Mouse (Mus musculus): ENCODE data around the gene Gigyf1. TPM values are rescaled to one million over a fixed set of nuclear protein-coding genes. Genes with fewer than 3 reads are reported as not detected.

The Gigyf1 gene
- total RNA-seq (2021) = 10 to 100 TPM; 29.6 to 33.8 TPM

DNA sequence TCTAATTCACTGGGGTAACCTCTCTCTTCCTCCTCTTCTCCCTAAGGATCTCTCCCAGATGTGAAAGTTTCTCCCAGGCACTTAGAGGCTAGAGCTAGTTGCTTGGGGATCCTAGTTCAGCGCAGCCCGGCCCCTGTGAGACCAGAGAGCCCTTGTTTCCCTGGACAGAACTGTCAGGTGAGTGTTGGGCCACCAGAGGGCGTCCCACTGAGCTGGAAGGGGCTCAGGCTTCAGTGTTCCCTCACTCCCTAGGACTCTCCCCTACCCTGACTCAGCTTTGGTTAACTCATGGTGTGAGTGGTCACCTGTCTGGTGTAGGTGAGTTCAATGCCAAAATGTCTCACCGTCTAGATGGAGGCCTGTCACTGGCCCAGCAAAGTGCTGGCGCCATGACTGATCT is at the start of gene Gigyf1:
Gene Gigyf1 (plus strand): TSS at position 113 of the 400 bp plus-strand sequence.
- intact Hi-C loops (cut with DNase I) = no loop called here
- no peak for DNase-seq

DNA sequence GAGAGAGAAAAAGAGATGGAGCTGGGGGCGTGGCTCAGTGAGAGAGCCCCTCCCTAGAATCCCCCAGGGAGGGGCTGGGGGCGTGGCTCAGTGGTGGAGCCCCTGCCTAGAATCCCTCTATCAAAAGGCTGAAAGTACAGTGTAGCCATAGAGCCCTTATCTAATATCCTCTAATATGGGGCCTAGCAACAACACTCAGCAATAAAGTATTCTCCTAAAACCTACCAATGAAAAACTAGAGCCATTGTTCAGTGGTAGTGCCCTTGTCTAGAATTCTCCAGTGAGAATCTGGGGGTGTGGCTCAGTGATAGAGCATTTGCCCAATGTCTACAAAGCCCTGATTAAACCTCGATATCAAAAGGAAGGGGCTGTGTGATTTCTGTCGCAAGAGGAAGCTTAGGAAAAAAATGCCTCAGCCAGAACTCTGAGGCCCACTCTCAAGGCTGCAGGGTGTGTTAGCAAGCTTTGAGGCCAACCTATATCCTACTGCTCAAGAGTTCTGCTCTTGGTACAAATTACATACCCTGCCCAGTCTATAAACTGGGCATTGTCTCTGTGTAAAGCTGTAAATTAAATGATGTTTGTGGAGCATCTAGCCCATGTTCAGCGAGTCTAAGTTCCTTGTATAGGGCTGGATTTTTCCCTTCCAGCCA is 46.0 kb upstream of the Gigyf1 start:
- intact Hi-C loops (cut with DNase I) = no loop called here
- DNase-seq = no peak

DNA sequence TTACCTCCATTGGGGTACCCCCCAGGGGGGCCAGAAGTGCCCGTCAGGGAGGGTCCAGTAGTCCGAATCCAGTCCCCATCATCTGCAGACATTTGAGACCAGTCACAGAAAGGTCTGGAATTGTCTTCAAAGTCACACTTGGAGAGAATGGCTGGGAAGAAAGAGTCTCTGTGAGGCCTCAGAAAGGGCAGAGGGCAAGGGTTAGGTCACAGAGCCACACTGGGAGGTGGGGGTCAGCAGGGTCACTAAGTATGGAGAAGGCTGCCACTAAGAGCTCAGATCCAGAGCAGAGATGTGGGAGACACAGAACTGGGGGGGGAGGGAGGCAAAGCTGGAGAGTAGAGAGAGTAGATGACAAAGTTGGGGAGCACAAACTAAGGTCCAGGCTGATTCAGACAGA is 44.0 kb upstream of the Gigyf1 start:
- DNase-seq = no peak
- intact Hi-C loops (cut with DNase I) = no loop called here

DNA sequence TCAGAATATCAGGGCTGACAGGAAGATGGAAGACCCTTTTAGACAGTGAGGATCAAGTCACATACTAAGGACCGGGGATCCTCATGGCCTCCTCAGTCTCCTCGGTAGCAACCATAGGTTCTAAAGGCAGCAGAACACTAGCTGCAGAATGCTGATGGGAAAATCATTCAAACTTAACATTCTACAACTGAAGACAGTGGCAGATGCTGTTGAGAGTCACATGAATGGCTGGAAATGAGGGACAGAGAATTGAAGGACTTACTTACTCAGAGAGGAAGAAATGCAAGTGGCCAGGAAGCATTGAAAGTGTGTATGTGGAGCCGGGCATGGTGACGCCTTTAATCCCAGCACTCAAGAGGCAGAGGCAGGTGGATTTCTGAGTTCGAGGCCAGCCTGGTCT is 41.4 kb upstream of the Gigyf1 start, which contains the start of gene Zan:
Gene Zan (minus strand): TSS at position 101 of the 400 bp plus-strand sequence.
- intact Hi-C loops (cut with DNase I) = no loop called here
- no peak for DNase-seq

DNA sequence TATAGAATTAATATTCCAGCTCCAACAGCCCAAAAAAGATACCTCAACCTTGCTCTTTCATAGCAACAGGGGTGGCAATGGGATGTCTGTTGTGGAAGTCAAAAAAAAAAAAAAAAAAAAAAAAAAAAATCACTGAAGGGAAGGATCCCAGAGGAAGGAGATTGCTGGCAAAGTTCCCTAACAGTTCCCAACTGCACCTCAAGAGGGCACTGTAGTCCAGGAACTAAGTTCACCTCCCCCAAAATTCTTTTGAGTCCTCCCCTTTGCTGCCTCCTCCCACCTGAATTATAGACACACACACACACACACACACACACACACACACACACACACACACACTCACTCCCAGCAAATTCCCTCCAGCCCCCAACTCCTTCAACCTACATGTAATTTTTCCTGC is 37.2 kb upstream of the Gigyf1 start:
- intact Hi-C loops (cut with DNase I) = loop anchor here (1.0 kb wide), 1 partner anchor 20 kb away; no protein-coding TSS in a partner anchor
- DNase-seq = peak; percentile 83 to 92

DNA sequence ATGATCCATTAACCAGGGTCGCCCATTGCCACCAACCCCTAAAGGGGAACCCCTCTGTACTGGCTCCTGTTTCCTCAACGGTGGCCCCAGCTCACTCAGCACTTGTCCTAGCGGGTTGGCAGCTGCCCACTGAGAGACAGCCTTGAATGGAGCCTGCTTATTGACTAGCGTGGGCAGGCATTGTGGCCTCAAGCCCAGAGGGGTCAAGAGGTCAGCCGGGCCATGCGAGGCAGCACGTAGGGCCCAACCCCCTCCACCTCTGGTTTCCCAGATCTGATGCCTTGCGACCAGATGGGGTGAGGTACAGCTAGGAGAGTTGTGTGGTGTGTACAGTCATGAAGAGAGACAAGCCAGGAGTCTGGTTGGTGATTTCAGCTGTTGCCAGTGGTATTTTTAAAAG is 36.5 kb upstream of the Gigyf1 start:
- intact Hi-C loops (cut with DNase I) = loop anchor here (1.0 kb wide), 1 partner anchor 19 kb away; no protein-coding TSS in a partner anchor
- DNase-seq = no peak

DNA sequence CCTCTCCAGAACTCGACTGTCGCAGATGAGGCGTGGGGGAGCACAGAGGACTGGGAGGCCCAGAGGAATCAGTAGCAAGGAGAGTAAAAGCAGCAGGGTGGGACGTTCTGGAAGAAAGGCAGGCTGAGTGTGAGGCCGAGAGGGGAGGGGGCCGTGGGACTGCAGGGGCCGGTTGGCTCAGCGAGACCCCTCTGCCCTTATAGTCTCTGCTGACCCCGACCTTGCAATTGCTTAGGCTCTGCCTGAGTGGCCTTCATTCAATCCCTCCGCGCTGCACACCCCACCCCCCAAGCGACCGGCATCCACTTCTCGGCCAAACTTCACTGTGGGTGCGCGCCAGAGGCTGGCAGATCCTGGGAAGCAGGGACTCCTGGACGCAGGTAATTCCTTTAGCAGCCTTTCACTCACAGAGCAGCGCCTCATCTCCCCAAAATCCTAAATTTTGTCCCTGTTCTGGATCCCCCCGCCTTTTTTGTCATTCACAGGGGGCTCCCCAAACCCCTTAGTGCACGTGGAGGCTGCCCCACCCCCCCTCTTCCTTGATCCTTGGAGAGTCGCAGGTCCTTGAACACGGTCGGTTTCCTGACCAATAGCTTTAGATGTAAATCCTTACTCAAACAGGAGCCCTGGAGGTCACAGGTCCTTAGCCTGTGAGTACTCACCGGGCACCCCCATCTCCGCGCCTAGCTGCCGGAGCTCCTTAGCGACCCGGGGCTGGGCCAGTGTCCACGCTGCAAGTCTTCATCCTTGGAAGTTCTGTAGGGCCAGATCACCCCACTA is 33.1 kb upstream of the Gigyf1 start:
- DNase-seq = no peak
- intact Hi-C loops (cut with DNase I) = no loop called here

DNA sequence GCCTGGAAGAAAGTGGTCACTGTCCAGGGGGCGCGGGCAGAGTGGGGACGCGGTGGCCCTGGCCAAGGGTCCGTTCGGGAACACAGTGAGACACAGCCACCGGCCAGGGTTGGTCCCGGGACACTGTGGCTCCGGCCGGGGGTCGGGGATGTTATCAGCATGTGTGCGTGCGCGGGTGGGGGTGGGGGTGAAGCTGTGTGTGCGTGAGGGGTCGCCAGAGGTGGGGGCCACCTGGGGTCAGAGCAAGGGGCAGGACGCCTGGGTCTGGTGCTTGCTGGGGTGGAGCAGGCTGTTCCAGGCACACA is 32.5 kb upstream of the Gigyf1 start:
- no peak for DNase-seq
- intact Hi-C loops (cut with DNase I) = no loop called here

DNA sequence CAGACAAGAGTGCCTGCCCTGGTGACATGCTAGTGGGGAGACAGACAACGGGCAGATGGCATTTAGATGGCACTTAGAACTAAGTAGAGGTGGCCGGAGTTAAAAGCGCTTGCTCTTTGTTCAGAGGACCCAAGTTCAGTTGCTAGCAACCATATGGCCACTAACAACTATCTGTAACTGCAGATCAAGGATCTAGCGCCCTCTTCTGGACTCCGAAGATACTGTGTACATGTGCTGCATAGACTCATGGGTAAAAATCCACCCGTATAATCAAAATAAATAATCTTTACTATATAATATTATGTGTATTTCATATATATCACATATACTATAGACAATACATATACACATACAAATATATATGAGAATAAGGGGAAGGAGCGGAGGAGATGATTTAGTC is 30.7 kb upstream of the Gigyf1 start:
- DNase-seq = no peak
- intact Hi-C loops (cut with DNase I) = no loop called here

DNA sequence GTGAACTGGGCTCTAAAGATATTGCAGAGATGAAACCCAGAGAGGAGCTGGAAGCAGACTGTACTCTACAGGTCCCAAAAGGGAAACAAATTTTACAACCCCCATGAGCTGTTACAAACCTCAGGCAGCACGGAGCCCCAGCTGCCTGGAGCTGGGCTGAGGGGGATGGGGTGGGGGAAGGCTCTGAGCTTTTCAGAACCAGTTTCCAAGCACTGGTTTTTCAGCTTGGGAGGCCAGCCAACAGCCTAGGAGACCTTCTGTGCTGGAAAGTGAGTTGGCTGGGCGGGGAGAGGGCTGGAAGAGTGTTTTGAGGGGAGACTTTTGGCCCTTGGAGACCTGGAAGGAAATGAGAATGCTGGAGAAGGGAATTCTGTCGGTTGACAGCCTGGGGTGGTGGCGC is 26.8 kb upstream of the Gigyf1 start:
- intact Hi-C loops (cut with DNase I) = no loop called here

DNA sequence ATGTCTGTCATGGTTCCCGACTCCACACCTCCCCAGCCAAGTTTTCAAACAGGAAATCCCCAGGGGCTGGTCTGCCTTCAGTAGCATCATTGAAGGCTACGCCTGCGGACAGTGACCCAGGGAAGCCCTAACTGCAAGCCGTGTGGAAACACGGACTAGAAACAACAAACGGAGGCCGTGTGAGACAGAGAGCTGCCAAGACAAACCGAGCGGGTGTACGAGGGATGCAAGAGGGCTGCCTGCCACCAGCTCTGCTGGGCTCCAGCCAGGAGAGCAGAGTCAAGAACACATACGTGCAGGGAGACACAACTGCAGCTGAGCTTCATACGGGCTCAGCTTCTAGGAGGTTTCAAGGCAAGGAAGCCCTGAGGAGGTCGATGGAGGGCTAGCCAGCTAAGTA is 24.5 kb upstream of the Gigyf1 start:
- intact Hi-C loops (cut with DNase I) = no loop called here
- DNase-seq = peak; percentile 54 to 64

More for the DNA sequence above, 26.8 kb upstream of the Gigyf1 start:
- DNase-seq = peak; percentile 71 to 76

DNA sequence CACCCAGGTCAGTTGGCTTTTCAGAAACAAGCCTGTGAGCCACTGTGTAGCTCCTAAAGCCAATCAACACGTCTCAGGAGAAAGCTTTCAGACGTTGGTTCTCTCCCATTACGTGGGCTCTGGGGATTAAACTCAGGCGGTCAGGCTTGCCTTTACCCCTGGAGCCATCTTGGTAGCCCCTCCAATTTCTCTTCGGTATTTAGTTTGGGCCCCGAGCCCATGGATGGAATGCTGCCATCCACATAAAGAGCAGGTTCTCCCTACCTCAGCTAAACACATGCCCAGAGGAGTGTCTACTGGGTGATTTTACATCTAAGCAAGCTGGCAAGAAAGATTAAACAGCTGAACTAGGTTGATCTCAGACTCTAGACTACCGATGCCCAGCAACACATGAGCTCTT is 18.2 kb upstream of the Gigyf1 start:
- DNase-seq = no peak
- intact Hi-C loops (cut with DNase I) = loop anchor here (5.0 kb wide), 2 partner anchors 168 to 208 kb away; partner anchors contain the start of genes Slc12a9 and Ufsp1

DNA sequence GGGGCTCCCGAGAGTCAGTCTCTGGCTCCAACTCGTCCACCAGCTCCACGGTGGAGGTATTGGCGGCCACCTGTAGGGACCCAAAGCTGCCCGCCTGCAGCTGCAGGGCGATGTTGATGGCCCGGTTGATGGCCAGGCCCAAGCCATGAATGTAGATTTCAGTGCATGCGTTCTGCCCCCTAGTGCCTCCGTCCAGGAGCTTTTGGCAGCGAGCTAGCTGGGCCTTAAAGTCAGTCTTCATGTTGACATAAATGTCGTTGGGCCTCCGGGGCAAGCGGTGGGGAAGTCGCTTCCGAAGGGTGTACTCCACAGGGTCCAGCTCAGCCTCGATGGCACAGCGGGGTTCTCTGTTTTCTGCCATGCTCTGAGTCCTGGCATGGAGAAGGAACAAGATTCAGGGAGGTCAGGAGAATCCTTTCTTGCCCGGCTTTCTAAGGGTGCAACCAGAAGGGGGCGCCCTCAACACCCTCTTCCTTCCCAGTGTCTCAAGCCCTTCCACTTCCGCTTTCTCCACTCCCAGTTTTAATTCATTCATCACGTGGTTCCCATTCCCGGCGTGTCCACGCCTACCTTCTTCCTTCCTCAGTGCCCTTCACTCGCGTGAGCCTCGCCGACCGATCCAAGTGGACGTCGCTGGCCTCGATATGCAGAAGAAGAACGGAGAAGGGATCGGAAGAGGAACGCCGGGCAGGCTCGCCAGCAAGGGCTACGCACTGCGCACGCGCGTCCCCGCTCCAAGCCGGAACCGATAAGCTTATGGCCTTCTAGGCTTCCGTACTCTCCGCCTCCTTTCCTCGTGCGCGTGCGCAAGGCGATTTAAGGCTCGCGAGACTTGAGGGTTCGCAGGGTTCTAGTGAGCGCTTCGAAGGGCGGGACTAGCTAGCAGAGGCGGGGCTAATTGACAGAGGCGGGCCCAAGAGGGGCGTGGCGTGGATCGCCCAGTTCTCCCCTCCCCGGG is 16.4 kb upstream of the Gigyf1 start, which contains the start of gene Pop7:
Gene Pop7 (minus strand): TSS at position 810 of the 958 bp plus-strand sequence.
- peak; percentile 100 for DNase-seq
- intact Hi-C loops (cut with DNase I) = loop anchor here (1.0 to 5.0 kb wide), 3 partner anchors 21 to 210 kb away; partner anchors contain the start of genes Slc12a9 and Ufsp1

DNA sequence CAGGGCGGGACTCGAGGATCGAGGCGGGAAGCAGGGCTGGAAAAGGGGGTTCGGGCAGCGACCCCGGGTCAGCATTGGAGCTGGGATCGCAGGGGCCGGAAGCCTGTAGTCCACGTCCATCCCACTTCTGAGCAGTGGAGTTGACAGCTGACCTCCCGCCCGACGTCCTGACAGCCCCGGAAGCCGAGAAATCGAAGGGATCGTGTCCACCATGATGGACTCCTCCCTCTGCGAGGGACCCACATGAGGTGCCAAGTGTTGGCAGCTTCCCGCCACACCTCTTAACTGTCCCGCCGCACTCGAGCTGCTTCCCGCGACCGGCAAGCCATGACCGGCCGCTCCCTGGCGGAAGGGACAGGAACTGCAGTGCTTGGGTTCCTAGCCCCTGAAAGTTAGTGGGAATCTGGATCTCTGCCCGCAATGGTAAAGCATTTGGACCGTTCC is 15.7 kb upstream of the Gigyf1 start:
- peak; percentile 92 for DNase-seq
- intact Hi-C loops (cut with DNase I) = loop anchor here (5.0 kb wide), 2 partner anchors 170 to 210 kb away; partner anchors contain the start of genes Slc12a9 and Ufsp1

DNA sequence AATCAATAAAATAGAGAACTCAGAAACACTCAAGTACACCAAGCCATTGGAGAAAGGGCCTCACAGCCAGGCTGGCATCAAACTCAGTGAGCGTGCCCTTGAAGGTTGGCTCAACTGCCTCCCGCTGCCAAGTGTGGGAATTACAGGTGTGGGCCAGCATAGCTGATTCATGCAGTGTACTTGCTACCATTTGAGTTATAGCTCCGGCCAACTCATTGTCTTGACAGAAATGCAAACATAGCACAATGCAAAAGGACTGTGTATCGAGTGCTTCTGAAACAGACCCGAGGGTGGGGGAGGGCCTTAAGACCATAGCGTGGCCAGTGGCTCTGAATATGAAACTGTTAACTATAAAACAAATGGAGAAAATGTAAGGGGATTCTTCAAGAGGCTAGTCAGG is 14.3 kb upstream of the Gigyf1 start:
- DNase-seq = no peak
- intact Hi-C loops (cut with DNase I) = loop anchor here (5.0 kb wide), 2 partner anchors 172 to 212 kb away; partner anchors contain the start of genes Slc12a9 and Ufsp1

DNA sequence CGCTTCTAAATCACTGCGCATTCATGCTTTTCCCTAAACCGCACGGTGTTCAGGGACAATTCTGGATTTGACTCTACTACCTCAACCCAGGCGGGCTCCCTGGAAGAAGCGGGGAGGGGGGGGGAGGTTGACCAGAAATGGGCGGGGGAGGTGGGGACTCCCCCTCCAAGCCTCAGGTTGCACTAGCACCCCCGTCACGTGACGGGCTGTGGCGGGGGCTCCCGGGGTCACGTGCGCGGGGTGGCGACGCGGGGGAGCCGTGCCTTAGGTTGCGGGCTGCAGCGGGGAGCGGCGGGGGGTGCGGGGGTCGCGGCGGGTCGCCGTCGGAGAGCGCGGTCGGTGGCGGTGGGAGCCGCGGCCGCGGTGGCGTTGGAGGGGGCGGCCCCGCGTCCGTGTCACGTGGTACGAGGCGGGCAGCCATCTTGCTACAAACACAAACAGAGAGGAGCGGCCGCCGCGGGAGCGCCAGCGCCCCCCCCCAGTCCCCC is 8.3 kb upstream of the Gigyf1 start:
- intact Hi-C loops (cut with DNase I) = no loop called here
- peak; percentile 87 to 89 for DNase-seq

DNA sequence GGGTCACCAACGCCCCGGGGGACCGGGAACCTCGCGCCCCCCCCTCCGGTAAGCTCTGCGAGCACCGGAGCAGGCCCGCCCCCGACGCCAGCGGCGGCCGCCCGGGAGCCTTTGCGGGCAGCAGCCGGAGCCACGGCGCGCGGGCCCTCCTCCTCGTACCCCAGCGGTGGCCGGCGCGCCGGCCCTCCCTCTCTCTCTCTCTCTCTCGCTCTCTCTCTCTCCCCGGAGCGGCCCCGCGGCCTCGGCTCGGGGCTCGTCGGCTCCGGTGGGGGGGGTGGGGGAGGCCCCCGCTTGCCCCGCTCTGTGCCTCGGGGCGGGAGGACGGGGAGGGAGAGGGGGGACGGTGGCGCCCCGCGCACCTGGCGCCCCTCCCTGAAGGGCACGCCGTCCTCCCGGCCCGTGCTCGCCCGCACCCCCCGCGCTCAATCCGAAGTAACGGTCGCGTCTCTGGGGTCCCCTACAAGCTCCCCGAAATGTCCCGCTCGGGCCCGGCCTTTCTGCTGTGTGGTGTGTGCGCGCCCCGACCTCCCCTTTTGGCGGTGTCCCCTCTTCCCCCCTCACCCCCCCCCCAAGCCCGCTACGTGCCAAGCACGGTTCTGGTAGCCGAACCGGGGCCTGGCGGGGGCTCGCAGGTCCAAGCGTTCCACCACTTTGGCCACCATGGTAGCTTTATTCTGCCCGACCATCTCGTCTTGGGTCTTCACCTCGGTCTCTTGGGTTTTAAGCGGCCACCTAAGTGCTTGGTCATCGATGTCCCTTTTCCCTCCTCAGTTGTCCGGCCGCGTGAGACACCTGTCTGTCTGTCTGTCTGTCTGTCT is 7.6 kb upstream of the Gigyf1 start:
- intact Hi-C loops (cut with DNase I) = no loop called here
- no peak for DNase-seq

DNA sequence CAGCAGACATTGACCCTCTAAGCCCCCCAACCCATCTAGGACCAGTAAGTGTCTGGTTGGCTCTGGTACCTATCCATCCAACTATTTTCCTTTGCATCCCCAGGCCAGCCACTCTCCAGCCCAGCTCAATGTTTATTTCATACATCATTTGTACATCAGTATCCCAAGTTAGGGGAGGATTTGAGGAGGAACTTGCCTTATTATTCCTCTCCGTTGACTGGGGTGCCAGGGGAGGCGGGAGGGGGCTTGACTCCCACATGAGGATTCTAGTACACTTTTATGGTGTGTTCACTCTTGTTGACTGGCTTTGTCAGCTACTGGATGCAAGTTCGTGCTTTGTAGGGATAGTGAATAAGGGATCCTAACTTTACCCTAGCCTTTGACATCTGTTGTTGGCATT is 6.6 kb upstream of the Gigyf1 start:
- DNase-seq = no peak
- intact Hi-C loops (cut with DNase I) = no loop called here

All from heart, postnatal 10 days (tissue).